Comparison of ENCODE assay signal across 17 mouse cellular contexts in genomic region chr3:103592636-103593035, GRCm38 (mm10).
DNase-seq lines count a peak whose midpoint lies in the region.
"Had no signal": no experiment of that assay in that cellular context is flagged by ENCODE, and none has a peak within 500 bp of the region (broad histone marks: within the 10 kb centered on the region; RNA-seq: fewer than 3 reads in every experiment).

No protein-coding gene starts in this region.

- peak; percentile 55 to 65 for DNase-seq in cerebellum, postnatal 10 days
- no peak for DNase-seq in cerebellum, adult 11-12 months
- peak; percentile 55 to 56 for DNase-seq in cerebellum, postnatal 14 days
- no peak for DNase-seq in cerebellum, adult 18-20 months
- peak; percentile 47 for DNase-seq in brain, adult 2 months (ENCODE audit: low read depth, low spot score)
- DNase-seq in right cerebral cortex, postnatal 10 days (ENCODE audit: low spot score in 2 of 2), result no peak
- DNase-seq: adrenal gland, adult 2 months; adrenal gland, adult 8-10 months; adrenal gland, postnatal 10 days; adrenal gland, postnatal 14 days; adrenal gland, postnatal 25 days; adrenal gland, postnatal 36 days; B cell, adult 2 months; cerebellum, adult 11 months; cerebellum, adult 2 months; cerebellum, adult 8-10 months; cerebellum, adult 9-10 months had no signal

Comparison
In these comparisons a context has a peak if more than half of its experiments do, and no peak if none do; other contexts are left out.
1. DNase-seq: peak in cerebellum, postnatal 10 days (2 of 2), cerebellum, postnatal 14 days (2 of 2) and brain, adult 2 months (single experiment); none in cerebellum, adult 11-12 months (single experiment), cerebellum, adult 18-20 months (0 of 2) and right cerebral cortex, postnatal 10 days (0 of 2).